Mouse (Mus musculus): ENCODE measurements at regions not wholly inside any gene's neighbourhood (a gene's known extent, or its start where the extent isn't known, plus 50 kb on each side); places are given as distances from the start of the nearest gene placed in this dataset.

DNA sequence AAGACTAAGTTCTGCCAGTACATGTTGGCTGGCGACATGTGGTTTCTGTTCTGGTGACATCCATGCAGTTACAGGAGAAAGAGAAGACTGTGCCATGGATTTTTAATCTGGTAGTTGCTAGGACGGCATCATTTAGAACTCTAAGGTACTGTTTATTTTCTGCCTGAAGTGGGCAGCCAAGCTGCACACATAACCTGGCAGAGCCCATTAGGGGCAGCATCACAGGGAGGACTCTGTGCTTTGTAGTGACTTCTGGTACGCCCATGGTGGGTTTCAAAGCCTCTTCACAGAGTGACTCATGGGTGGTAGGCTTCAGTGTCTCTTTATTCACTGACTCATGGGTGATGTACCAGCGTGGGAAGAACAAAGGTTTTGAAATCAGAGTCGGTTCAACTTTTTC, 792.8 kb downstream of the Nr2f2 start:
- Histone ChIP-seq H3K27me3 (ENCODE audit: control insufficient read depth, insufficient read depth, low read length) (no peaks in the 10 kb centered on the region), H3K4me2 (replicated peaks; ENCODE audit: low read depth, low read length) (no peak overlapping the region), H3K9ac (replicated peaks; ENCODE audit: low read depth, low read length) (no peak overlapping the region), H3K27ac (ENCODE audit: low read length) (no peak overlapping the region), H3K4me3 (ENCODE audit: low read depth, low read length) (no peak overlapping the region), H3K9me3 (ENCODE audit: control insufficient read depth, low read depth, low read length) (no peaks in the 10 kb centered on the region), H3K36me3 (ENCODE audit: control insufficient read depth, insufficient read depth, low read length) (no peaks in the 10 kb centered on the region), H3K4me1 (ENCODE audit: control insufficient read depth, insufficient read depth, low read length) (no peaks in the 10 kb centered on the region)
- WGBS: 79% methylated on average over 5 of the region's 5 CpGs
- ATAC-seq (ENCODE audit: insufficient number of reproducible peaks, insufficient read depth, low FRiP score, low read depth): no peak

DNA sequence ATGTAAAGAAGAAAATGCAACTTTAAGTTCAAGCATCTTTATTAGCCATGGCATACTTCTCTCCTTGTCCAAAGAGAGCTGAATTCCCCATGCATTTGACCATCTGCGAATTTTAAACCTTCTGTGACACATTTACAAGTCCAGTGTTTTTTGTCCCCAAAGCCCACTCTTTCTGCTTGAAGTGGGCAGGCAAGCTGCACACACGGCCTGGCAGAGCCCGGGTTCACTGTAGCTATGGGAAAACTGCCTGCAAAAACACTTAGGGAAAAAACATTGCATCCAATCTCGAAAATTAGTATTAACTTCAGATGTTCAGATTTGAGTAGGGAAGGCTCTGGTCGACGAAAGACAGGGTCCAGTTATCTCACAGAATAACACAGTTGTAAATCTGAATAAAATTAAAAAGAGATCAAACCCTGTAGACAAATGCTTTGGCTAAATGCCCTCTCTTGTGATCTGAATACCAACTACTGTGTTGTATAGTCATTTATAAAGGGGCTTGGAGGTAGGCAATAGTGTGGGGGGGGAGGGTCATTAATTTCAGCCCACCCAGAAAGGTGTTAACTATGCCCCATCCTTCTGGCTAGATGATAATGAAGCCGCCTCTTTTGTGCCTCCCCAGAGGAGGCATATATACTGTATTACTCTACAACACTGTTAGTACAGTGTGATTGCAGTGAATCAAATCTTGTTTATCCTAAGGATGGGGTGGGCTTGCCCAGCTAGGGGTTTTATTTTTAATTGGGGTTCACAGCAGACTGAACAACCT, 793.7 kb downstream of the Nr2f2 start:
- Histone ChIP-seq H3K4me1 (ENCODE audit: control insufficient read depth, insufficient read depth, low read length) (no peaks in the 10 kb centered on the region), H3K9ac (replicated peaks; ENCODE audit: low read depth, low read length) (no peak overlapping the region), H3K27me3 (ENCODE audit: control insufficient read depth, insufficient read depth, low read length) (no peaks in the 10 kb centered on the region), H3K4me2 (replicated peaks; ENCODE audit: low read depth, low read length) (no peak overlapping the region), H3K9me3 (ENCODE audit: control insufficient read depth, low read depth, low read length) (no peaks in the 10 kb centered on the region), H3K36me3 (ENCODE audit: control insufficient read depth, insufficient read depth, low read length) (no peaks in the 10 kb centered on the region), H3K4me3 (ENCODE audit: low read depth, low read length) (no peak overlapping the region), H3K27ac (ENCODE audit: low read length) (no peak overlapping the region)
- WGBS: 86% methylated on average over 7 of the region's 7 CpGs
- no peak for ATAC-seq (ENCODE audit: insufficient number of reproducible peaks, insufficient read depth, low FRiP score, low read depth)

DNA sequence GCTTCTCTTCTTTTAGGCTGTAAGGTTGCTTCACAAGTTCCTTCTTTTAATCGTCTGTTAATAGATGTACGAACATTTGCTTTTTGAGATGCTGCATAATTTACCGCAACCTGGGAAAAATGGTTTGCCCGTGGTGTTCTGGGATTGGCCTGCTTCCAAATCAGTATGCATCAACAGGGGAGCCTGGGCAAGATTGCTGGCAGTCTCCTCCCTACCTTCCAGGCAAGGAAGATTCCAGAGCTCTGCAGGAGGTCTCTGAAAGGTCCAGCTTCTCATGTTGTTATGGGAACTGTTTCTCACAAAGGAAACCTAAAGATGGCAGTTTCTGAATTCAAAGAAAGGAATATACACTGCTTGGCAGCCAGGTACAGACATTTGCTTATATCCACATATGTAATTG, 799.6 kb downstream of the Nr2f2 start:
- no peaks in the 10 kb centered on the region for H3K9me3 ChIP-seq (ENCODE audit: control insufficient read depth, low read depth, low read length)
- no peak overlapping the region for H3K4me2 ChIP-seq (replicated peaks; ENCODE audit: low read depth, low read length)
- H3K36me3 ChIP-seq (ENCODE audit: control insufficient read depth, insufficient read depth, low read length): no peaks in the 10 kb centered on the region
- H3K9ac ChIP-seq (replicated peaks; ENCODE audit: low read depth, low read length): no peak overlapping the region
- H3K4me3 ChIP-seq (ENCODE audit: low read depth, low read length): no peak overlapping the region
- no peak overlapping the region for H3K27ac ChIP-seq (ENCODE audit: low read length)
- no peaks in the 10 kb centered on the region for H3K4me1 ChIP-seq (ENCODE audit: control insufficient read depth, insufficient read depth, low read length)
- WGBS: 78% methylated on average over 4 of the region's 4 CpGs
- H3K27me3 ChIP-seq (ENCODE audit: control insufficient read depth, insufficient read depth, low read length): no peaks in the 10 kb centered on the region
- no peak for ATAC-seq (ENCODE audit: insufficient number of reproducible peaks, insufficient read depth, low FRiP score, low read depth)

DNA sequence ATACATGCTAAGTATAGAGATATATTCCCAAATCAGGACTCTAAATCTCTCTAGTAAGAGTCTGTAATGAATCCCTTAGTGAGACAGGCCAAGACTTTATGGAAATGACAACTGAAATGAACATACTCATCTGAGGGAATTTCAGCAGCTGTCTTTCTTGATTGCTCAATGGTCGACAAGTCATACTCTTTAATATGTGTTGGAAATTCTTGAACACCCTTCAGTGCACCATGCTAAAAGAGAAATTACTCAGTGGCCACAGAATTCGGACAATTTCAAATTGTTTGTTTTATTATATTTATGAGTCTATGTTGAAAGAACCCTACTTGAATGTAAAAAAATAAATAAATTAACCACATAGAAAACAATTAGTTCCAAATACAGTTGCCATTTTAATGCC, 802.1 kb downstream of the Nr2f2 start:
- no peaks in the 10 kb centered on the region for H3K36me3 ChIP-seq (ENCODE audit: control insufficient read depth, insufficient read depth, low read length)
- no peak overlapping the region for H3K27ac ChIP-seq (ENCODE audit: low read length)
- no peak overlapping the region for H3K9ac ChIP-seq (replicated peaks; ENCODE audit: low read depth, low read length)
- no peak overlapping the region for H3K4me3 ChIP-seq (ENCODE audit: low read depth, low read length)
- no peak overlapping the region for H3K4me2 ChIP-seq (replicated peaks; ENCODE audit: low read depth, low read length)
- no peaks in the 10 kb centered on the region for H3K9me3 ChIP-seq (ENCODE audit: control insufficient read depth, low read depth, low read length)
- ATAC-seq (ENCODE audit: insufficient number of reproducible peaks, insufficient read depth, low FRiP score, low read depth): no peak
- no peaks in the 10 kb centered on the region for H3K27me3 ChIP-seq (ENCODE audit: control insufficient read depth, insufficient read depth, low read length)
- no peaks in the 10 kb centered on the region for H3K4me1 ChIP-seq (ENCODE audit: control insufficient read depth, insufficient read depth, low read length)
- WGBS: 74% methylated on average over 2 of the region's 2 CpGs

DNA sequence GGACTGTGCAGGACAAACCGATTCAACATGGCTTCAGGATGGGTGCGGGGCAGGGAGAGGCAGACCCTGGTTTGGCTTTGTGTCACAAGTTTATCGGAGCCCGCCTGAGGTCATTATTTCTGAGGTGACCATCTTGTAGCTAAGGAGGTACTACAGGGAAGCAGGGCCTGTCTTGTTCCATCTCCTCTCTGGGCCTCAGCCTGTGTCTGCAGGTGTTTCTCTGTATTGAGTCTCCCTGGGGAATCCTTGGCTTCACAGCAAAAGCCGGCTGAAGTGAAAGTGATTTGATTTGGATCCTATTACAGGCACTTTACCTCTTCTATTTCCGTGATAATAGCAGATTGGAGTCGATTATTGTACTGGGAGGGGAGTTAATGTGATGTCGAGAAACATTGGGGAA, 805.7 kb upstream of the Arrdc4 start:
- H3K4me2 ChIP-seq (replicated peaks; ENCODE audit: low read depth, low read length): no peak overlapping the region
- no peak for ATAC-seq (ENCODE audit: insufficient number of reproducible peaks, insufficient read depth, low FRiP score, low read depth)
- no peaks in the 10 kb centered on the region for H3K4me1 ChIP-seq (ENCODE audit: control insufficient read depth, insufficient read depth, low read length)
- no peak overlapping the region for H3K9ac ChIP-seq (replicated peaks; ENCODE audit: low read depth, low read length)
- H3K9me3 ChIP-seq (ENCODE audit: control insufficient read depth, low read depth, low read length): no peaks in the 10 kb centered on the region
- no peak overlapping the region for H3K27ac ChIP-seq (ENCODE audit: low read length)
- no peaks in the 10 kb centered on the region for H3K36me3 ChIP-seq (ENCODE audit: control insufficient read depth, insufficient read depth, low read length)
- H3K4me3 ChIP-seq (ENCODE audit: low read depth, low read length): no peak overlapping the region
- H3K27me3 ChIP-seq (ENCODE audit: control insufficient read depth, insufficient read depth, low read length): no peaks in the 10 kb centered on the region
- WGBS: 62% methylated on average over 8 of the region's 8 CpGs

DNA sequence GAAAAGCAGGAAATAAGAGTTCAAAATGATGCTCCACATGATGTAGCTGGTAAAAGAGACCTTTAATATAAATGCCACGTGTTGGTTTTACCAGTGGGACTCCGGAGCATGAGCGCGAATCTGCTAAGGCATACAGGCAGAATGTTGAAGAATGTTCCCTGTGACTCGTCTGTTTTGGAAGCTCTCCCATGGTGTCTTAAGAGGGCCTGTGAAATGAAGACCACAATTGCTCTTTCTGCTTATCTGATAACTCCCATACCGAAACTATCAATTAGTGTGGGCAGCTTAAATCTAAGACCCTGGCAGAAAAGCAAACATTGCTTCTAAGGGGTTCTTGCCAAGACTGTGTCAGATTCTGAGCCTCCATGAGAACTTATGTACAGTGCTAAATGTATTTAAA, 804.9 kb upstream of the Arrdc4 start:
- H3K9ac ChIP-seq (replicated peaks; ENCODE audit: low read depth, low read length): no peak overlapping the region
- WGBS: 64% methylated on average over 6 of the region's 6 CpGs
- no peaks in the 10 kb centered on the region for H3K27me3 ChIP-seq (ENCODE audit: control insufficient read depth, insufficient read depth, low read length)
- H3K27ac ChIP-seq (ENCODE audit: low read length): no peak overlapping the region
- no peaks in the 10 kb centered on the region for H3K36me3 ChIP-seq (ENCODE audit: control insufficient read depth, insufficient read depth, low read length)
- H3K4me2 ChIP-seq (replicated peaks; ENCODE audit: low read depth, low read length): no peak overlapping the region
- no peak for ATAC-seq (ENCODE audit: insufficient number of reproducible peaks, insufficient read depth, low FRiP score, low read depth)
- H3K4me1 ChIP-seq (ENCODE audit: control insufficient read depth, insufficient read depth, low read length): no peaks in the 10 kb centered on the region
- H3K9me3 ChIP-seq (ENCODE audit: control insufficient read depth, low read depth, low read length): no peaks in the 10 kb centered on the region
- H3K4me3 ChIP-seq (ENCODE audit: low read depth, low read length): no peak overlapping the region

DNA sequence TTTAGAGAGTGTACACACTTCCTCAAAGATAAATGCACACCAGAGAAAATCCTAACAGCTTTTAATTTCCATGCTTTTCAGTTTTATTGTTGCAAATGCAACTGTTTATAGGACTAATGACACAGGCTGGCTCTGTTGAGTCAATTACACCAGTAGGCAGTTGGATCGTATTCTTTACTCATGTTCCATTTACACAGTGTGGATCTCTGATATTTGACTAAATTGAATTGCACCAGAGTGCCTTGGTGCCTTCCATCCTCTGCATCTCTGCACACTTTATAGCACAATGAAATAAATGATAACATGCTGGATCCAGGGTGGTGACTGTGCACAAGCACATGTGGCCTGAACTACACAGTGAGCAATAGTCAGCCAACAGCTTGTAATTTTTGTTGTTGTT, 787.0 kb upstream of the Arrdc4 start:
- WGBS: 69% methylated on average over 1 of the region's 1 CpGs
- H3K27ac ChIP-seq (ENCODE audit: low read length): no peak overlapping the region

DNA sequence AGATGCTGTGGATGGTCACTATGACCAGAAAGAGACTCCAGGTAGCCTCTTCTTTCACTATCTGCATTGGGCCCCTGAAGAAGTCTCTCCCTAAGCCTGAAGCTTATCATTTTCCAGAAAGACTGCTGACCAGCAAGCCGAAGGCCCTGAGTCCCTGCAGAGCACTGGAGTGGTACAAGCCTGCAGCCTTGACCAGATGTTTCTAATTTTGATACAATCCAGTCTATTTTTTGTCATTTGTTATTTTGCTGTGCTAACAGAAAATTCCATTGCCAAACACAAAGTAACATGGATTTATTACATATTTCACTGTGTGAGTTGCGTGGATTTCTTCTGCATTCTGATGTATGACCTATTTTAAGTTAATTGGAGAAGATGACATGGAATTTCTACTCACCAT, 764.9 kb upstream of the Arrdc4 start:
- Histone ChIP-seq H3K27me3 (ENCODE audit: control insufficient read depth, insufficient read depth, low read length) (no peaks in the 10 kb centered on the region), H3K27ac (ENCODE audit: low read length) (no peak overlapping the region), H3K9ac (replicated peaks; ENCODE audit: low read depth, low read length) (no peak overlapping the region), H3K9me3 (ENCODE audit: control insufficient read depth, low read depth, low read length) (no peaks in the 10 kb centered on the region), H3K4me2 (replicated peaks; ENCODE audit: low read depth, low read length) (no peak overlapping the region), H3K4me3 (ENCODE audit: low read depth, low read length) (no peak overlapping the region), H3K36me3 (ENCODE audit: control insufficient read depth, insufficient read depth, low read length) (no peaks in the 10 kb centered on the region), H3K4me1 (ENCODE audit: control insufficient read depth, insufficient read depth, low read length) (no peaks in the 10 kb centered on the region)
- 53% methylated on average over 2 of the region's 2 CpGs for WGBS
- ATAC-seq (ENCODE audit: insufficient number of reproducible peaks, insufficient read depth, low FRiP score, low read depth): no peak

More for the DNA sequence above, 787.0 kb upstream of the Arrdc4 start:
- no peak for ATAC-seq (ENCODE audit: insufficient number of reproducible peaks, insufficient read depth, low FRiP score, low read depth)
- H3K9ac ChIP-seq (replicated peaks; ENCODE audit: low read depth, low read length): no peak overlapping the region
- H3K4me1 ChIP-seq (ENCODE audit: control insufficient read depth, insufficient read depth, low read length): no peaks in the 10 kb centered on the region
- no peak overlapping the region for H3K4me2 ChIP-seq (replicated peaks; ENCODE audit: low read depth, low read length)
- no peaks in the 10 kb centered on the region for H3K27me3 ChIP-seq (ENCODE audit: control insufficient read depth, insufficient read depth, low read length)
- H3K36me3 ChIP-seq (ENCODE audit: control insufficient read depth, insufficient read depth, low read length): no peaks in the 10 kb centered on the region
- H3K4me3 ChIP-seq (ENCODE audit: low read depth, low read length): no peak overlapping the region
- no peaks in the 10 kb centered on the region for H3K9me3 ChIP-seq (ENCODE audit: control insufficient read depth, low read depth, low read length)

DNA sequence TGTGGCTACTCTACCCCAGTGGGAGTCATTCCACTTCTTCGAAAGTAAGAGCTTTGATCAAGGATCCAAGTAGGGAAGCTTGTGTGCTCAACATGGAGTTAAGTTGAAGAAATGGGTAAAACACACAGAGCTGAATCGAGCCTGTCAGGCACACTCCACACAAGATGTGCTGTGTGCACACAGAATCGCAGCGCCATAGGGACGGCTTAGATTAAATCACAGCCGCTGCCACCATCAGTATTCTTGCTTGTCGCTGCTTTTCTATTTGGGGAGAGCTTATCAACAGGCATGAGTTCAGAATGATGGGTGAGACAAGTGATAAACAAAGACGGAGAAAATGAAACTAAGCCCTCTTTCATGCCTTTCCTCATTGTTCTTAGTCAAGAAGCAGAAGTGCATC, 761.3 kb upstream of the Arrdc4 start:
- no peaks in the 10 kb centered on the region for H3K36me3 ChIP-seq (ENCODE audit: control insufficient read depth, insufficient read depth, low read length)
- H3K27ac ChIP-seq (ENCODE audit: low read length): no peak overlapping the region
- no peaks in the 10 kb centered on the region for H3K9me3 ChIP-seq (ENCODE audit: control insufficient read depth, low read depth, low read length)
- no peak overlapping the region for H3K4me2 ChIP-seq (replicated peaks; ENCODE audit: low read depth, low read length)
- 50% methylated on average over 8 of the region's 8 CpGs for WGBS
- no peak for ATAC-seq (ENCODE audit: insufficient number of reproducible peaks, insufficient read depth, low FRiP score, low read depth)
- no peaks in the 10 kb centered on the region for H3K4me1 ChIP-seq (ENCODE audit: control insufficient read depth, insufficient read depth, low read length)
- no peak overlapping the region for H3K9ac ChIP-seq (replicated peaks; ENCODE audit: low read depth, low read length)
- H3K4me3 ChIP-seq (ENCODE audit: low read depth, low read length): no peak overlapping the region
- H3K27me3 ChIP-seq (ENCODE audit: control insufficient read depth, insufficient read depth, low read length): no peaks in the 10 kb centered on the region
